Mouse (Mus musculus) liver (tissue): ENCODE data around the gene Rpusd4.

Source experiments
- DNase-seq: peaks from one replicate; pipeline ENCODE4 v3.0.0-alpha.2; 2020; ENCODE audit warnings: mixed read lengths

Rpusd4 gene

DNA sequence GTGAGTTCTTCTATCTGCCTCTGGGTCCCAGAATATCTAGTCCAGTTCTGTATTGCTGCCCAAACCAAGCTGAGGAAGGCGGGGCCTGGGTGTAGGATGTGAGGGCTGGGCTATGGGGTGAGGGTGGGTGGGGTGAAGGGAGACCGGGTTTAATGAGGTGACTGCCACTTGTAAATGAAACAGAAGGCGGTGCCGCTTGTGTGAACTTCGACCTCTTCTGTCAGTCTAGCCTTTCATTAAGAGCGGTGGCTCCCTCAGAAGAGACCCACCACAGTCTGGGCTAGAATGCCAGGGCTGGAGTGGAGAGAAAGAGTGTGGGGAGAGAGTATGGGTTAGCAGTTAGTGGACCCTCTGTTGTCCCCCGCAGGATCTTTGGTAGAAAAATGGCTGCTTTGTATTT, 22.3 kb downstream of the Rpusd4 start:
- no peak for DNase-seq

- no peak for DNase-seq
These were observed 22.8 kb downstream of the Rpusd4 start for GRCm38 (mm10) chr9:35290417-35290816.

DNA sequence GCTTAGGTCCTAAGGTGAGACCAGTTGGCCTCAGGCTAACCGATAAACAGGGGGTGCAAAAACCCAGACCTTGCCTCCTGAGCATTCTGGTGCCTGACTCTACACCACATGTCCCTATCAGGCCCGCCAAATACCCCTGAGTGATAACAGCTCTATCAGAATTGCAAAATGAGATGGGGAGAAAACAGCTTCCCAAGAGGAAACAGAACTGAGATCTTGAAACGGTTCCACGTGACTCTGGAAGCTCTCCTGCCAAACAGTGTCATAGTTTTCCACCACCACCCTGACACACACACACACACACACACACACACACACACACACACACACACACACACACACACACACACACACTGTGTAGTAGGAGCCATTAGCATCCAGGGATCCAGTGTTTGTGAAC, 23.3 kb downstream of the Rpusd4 start:
- no peak for DNase-seq

DNA sequence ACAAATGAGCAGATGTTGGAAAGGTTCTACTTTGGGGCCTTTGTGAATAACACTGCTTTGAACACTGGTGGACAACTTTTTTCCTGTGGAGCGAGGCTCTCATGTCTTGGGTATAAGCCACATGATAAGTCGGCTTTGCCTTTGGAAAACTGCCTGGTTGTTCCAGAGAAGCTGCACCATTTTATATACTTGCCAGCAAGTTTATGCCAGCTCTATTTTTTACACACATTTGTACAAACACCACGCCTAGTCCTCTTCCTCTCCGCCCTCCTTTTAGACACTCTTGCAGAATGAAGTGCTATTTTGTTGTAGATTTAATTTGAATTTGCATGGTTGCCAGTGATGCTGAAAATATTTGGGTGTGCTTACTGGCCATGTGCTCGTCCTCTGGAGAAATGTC, 25.8 kb downstream of the Rpusd4 start:
- DNase-seq = no peak

DNA sequence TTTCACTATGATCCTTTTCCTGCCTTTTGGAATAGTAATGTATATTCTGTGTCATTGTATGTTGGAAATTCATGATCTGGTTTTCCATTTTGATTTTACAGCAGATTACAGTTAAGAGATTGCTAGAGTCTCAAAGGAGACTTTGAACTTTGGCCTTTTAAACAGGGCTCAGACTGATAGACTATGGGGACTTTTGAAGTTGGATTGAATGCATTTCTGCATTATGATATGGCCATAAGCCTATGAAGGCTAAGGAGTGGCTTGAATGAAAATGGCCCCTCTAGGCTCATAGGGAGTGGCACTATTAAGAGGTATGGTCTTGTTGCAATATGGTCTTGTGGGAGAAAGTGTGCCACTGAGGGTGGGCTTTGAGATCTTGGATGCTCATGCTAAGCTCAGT, 30.1 kb downstream of the Rpusd4 start:
- DNase-seq = no peak

DNA sequence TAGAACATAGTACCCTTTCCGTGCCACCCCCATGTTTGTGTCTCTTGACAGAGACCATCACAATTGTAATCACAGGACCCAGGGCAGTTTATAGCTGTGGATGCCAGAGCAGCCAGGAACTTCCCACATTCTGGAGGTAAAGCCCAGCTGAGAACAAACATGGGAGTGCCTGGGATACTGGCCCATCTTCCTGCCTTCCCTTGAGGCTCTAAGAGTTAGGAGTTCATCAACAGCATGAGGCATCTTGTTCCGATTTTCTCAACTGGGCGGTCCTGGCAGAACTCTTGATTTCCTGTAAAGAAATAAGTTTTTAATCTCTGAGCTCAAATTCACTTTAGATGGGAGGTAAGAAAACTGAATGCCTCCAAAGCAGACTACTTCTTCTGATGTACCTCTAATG, 34.5 kb downstream of the Rpusd4 start:
- DNase-seq = no peak

GRCm38 (mm10) chr9:35307461-35307860, 39.8 kb downstream of the Rpusd4 start:
- no peak for DNase-seq

DNA sequence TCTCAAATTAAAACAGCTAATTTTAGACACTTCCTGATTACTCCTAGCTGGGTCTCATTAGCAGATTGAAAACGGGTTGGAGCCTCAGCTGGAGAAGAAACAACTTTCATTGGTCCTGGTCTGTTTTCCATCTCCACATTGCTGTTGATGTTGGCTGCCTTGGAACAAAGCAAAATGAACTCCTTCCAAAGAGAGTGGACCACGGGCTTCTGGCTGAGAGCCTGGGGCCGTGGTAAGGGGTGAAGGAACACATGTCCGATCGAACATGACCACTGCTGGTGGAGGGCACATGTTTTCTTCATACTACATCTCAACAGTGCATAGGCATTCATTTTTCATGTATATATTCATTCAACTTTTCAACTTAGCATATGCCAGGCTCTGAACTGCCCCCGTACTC, 42.7 kb downstream of the Rpusd4 start:
- no peak for DNase-seq

DNA sequence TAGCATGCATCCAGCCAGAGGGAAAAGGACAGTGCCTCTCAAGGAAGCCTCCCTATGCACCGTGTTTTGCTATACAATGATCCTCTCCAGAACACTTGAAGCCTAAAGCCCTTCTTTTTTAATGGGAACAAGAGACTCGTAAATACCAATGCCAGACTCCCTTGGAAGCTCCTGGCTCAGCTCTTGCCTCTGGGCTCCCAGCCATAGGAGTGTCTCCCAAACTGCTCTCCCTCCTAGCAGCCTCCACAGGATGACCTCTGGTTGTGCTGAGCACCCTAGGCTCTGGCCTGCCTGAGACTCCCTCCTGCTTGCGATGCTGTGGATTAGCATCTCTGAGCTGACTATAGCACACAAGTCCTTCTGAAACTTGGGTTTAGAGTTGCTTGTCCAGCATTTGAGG, 44.9 kb downstream of the Rpusd4 start:
- DNase-seq = no peak

GRCm38 (mm10) chr9:35313601-35314000, 45.9 kb downstream of the Rpusd4 start:
- DNase-seq = no peak

GRCm38 (mm10) chr9:35314254-35314653, 46.6 kb downstream of the Rpusd4 start:
- no peak for DNase-seq

DNA sequence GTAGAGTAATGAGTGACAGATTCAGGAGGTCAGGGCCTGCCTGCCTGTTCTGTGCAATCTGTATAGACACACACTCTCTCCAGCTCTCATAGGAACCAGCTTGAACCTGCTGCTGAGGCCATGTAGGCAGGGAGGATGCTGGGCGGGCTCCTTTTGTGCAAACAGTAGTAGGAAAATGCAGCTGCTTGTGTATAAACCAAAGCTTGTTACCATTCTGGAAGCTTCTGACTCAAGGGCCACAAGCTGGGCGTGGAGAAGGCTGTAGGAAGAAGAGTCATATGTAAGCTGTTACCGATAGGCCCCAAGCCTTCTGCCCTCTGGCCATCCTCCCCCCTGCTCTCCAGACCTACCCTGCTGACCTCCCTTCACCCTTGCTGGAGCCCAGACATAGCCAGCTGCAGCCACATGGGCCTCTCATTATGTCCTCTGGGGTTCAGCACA, 49.1 kb downstream of the Rpusd4 start:
- DNase-seq = no peak

- no peak for DNase-seq
These were observed 49.7 kb downstream of the Rpusd4 start for GRCm38 (mm10) chr9:35317233-35317980.

DNA sequence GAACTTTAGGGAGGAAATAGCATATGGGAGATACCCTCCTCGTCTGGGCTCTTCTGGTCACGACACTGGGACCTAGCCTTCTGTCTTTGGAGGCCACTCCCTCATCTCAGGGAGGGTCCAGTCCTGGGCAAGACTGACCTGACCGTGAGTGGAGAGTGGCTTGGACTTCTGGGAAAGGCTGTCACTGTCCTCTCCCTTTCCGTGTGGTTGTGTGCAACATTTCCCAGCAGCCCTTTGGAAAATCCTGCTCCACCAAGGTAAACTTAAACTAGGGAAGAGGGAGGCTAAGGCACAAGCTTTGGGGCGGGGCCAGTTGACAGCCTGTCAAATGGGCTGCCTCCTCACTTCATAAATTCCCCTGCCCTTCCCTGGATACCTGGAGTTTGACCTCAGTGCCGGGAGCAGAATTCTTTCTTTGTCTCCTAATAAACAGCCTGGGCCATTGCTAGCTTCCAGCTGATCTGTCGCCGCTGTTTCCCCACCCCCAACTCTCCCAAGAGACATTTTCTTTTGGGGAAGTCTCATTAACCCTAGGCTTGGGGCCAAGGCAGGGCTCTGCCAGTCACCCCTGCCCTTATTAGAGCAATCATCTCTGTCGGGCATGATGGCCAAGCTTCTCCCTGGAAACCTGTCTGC, 51.0 kb downstream of the Rpusd4 start:
- no peak for DNase-seq

GRCm38 (mm10) chr9:35320288-35320687, 52.6 kb downstream of the Rpusd4 start:
- DNase-seq = no peak

GRCm38 (mm10) chr9:35323974-35324373, 56.3 kb downstream of the Rpusd4 start:
- no peak for DNase-seq

DNA sequence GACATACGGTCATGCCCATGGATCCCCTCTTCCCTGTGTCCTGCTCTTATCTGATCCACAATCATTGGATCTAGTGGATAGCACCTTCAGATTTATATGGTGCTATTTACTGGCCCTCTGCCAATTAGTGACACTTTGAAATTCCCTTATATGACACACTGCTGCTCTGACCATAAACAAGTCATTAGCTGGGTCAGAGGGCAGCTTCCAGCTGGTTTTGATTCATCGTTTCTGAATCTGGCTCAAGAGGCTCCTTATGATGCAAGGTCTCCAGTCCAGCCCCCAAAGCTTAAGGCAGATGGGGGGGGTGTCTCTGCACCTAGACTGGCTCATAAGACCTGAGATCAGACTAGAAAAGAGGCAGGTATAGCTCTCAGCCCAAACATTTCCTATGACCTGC, 56.9 kb downstream of the Rpusd4 start:
- no peak for DNase-seq

DNA sequence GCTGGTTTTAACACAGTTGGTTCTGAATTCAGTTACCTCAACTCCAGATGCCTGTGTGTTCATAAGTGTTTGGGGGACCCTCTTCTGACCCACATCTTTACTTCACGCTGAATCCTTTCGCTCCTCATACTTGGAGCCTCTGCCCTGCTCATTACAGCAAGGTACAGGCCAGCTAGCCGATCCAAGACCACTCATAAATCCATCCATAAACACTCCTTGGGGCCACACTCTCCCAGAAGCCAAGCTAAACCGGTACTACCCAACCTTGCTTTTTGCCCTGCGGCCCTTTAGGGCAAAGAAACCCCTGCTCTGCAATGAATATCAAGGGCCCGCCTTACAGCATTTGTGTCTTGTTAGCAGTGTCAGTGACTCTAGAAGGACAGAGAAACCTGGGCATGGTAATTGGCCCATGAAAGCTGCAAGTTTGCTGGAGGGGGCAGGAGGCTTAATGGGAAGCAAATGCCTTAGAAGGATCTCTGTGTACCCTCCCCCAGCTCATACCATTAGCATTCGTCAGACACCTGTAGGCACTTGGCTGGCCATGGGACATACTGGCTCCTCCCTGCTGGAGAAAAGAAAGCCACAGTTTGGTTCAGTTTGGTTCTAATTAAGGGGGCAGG, 59.1 kb downstream of the Rpusd4 start:
- no peak for DNase-seq
